Mouse (Mus musculus) neural tube, embryonic 11.5 days (tissue): ENCODE data around the gene Gas7. TPM values are rescaled to one million over a fixed set of nuclear protein-coding genes. Genes with fewer than 3 reads are reported as not detected.

ENCODE experiments used
- ATAC-seq: fragments of 200-750 bp; cut with Nextera tagmentation; 2 replicates; pipeline ENCODE4 v1.8.0; 2017; ENCODE audit warnings: moderate number of reproducible peaks, mild to moderate bottlenecking, moderate TSS enrichment, moderate library complexity; ENCODE audit not compliant: insufficient read depth, low FRiP score, low TSS enrichment
- DNase-seq: peaks from one replicate; pipeline ENCODE4 v3.0.0-alpha.2; 2015; ENCODE audit warnings: low spot score
- H3K27ac ChIP-seq: fragments of 300-500 bp; sonication (generic); 2 replicates; pipeline ENCODE4 v1.5.1; 2014; ENCODE audit warnings: low read depth, mild to moderate bottlenecking, low read length
- H3K27me3 ChIP-seq: fragments of 300-500 bp; sonication (generic); 2 replicates; pipeline ENCODE4 v1.6.1; 2014; ENCODE audit warnings: mild to moderate bottlenecking, low read length, mixed read lengths; ENCODE audit not compliant: control insufficient read depth, insufficient read depth
- H3K36me3 ChIP-seq: fragments of 300-500 bp; sonication (generic); 2 replicates; pipeline ENCODE4 v1.6.1; 2014; ENCODE audit warnings: mild to moderate bottlenecking, low read length, moderate library complexity, mixed read lengths; ENCODE audit not compliant: control insufficient read depth, insufficient read depth
- H3K4me1 ChIP-seq: fragments of 300-500 bp; sonication (generic); 2 replicates; pipeline ENCODE4 v1.6.1; 2014; ENCODE audit warnings: low read length, mixed read lengths; ENCODE audit not compliant: control insufficient read depth, insufficient read depth
- H3K4me2 ChIP-seq: fragments of 300-500 bp; sonication (generic); 2 replicates; pipeline ENCODE4 v1.6.1; 2014; ENCODE audit warnings: low read depth, mild to moderate bottlenecking, moderate library complexity
- H3K4me3 ChIP-seq: fragments of 300-500 bp; sonication (generic); 2 replicates; pipeline ENCODE4 v1.5.1; 2014; ENCODE audit warnings: low read depth, low read length
- H3K9ac ChIP-seq: fragments of 300-500 bp; sonication (generic); 2 replicates; pipeline ENCODE4 v1.6.1; 2014; ENCODE audit warnings: mild to moderate bottlenecking, low read length
- H3K9me3 ChIP-seq: fragments of 300-500 bp; sonication (generic); 2 replicates; pipeline ENCODE4 v1.6.1; 2016; ENCODE audit warnings: low read length; ENCODE audit not compliant: control insufficient read depth
- WGBS: fragments of 180-500 bp; shearing (Covaris S2); extraction: QIAGEN DNeasy Blood & Tissue Kit; methylation state at CpG from one replicate; pipeline ENCODE4 v1.1.7; 2014; 5-methylcytosine and 5-hydroxymethylcytosine counted together
- polyA plus RNA-seq: library from polyadenylated mRNA; unstranded; fragments of >200 nt; fragmentation: Nextera tagmentation; extraction: Ambion mirVana; gene quantifications from 2 replicates; pipeline ENCODE4 v1.2.1, GENCODE M21; 2014

The Gas7 gene
- polyA plus RNA-seq, 1 experiment from 2014 or later: 4.4 TPM

- H3K27ac ChIP-seq: no peak overlapping the region
- no peaks in the 10 kb centered on the region for H3K36me3 ChIP-seq
- no peak overlapping the region for H3K9ac ChIP-seq
- ATAC-seq (no peak), DNase-seq (no peak)
- H3K4me2 ChIP-seq: no peak overlapping the region
- peaks cover 5% of the 10 kb centered on the region; the same call in 1 of the 2 replicates for H3K4me1 ChIP-seq
- no peak overlapping the region for H3K4me3 ChIP-seq
- no peaks in the 10 kb centered on the region for H3K9me3 ChIP-seq
- no peaks in the 10 kb centered on the region for H3K27me3 ChIP-seq
- WGBS: 93% methylated on average over 6 of the region's 6 CpGs
Observed at GRCm38 (mm10) chr11:67554276-67554675, 99.0 kb downstream of the Gas7 start.

DNA sequence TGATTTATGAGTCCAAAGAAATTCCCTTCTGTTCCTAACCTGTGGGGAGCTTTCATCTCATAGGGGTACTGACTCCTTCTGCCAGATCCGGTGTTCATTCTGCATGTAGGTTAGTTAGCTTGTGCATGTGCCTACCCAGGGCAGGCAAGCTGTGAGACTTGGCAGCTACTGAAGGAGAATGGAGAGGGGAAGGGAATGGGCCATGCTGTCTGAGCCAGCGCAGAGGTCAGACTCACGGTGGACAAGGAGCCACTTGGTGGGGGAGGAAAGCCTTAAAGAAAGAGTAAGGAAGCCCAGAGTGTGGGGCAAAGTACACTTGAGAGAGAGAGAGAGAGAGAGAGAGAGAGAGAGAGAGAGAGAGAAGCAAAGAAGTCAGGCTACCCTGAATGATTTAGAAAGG, 101.1 kb downstream of the Gas7 start:
- no peaks in the 10 kb centered on the region for H3K36me3 ChIP-seq
- no peak for DNase-seq
- 74% methylated on average over 3 of the region's 3 CpGs for WGBS
- H3K27me3 ChIP-seq: no peaks in the 10 kb centered on the region
- peaks cover 5% of the 10 kb centered on the region; the same call in 1 of the 2 replicates for H3K4me1 ChIP-seq
- ATAC-seq: no peak
- no peak overlapping the region for H3K9ac ChIP-seq
- no peaks in the 10 kb centered on the region for H3K9me3 ChIP-seq
- H3K4me3 ChIP-seq: no peak overlapping the region
- H3K4me2 ChIP-seq: no peak overlapping the region
- no peak overlapping the region for H3K27ac ChIP-seq

GRCm38 (mm10) chr11:67558772-67559448, 103.7 kb downstream of the Gas7 start:
- DNase-seq: no peak
- 29% methylated on average over 9 of the region's 9 CpGs for WGBS
- H3K9me3 ChIP-seq: no peaks in the 10 kb centered on the region
- peaks cover 5% of the 10 kb centered on the region; the same call in 1 of the 2 replicates for H3K4me1 ChIP-seq
- no peak overlapping the region for H3K4me3 ChIP-seq
- no peak overlapping the region for H3K4me2 ChIP-seq
- no peaks in the 10 kb centered on the region for H3K27me3 ChIP-seq
- ATAC-seq: no peak
- no peaks in the 10 kb centered on the region for H3K36me3 ChIP-seq
- no peak overlapping the region for H3K9ac ChIP-seq
- no peak overlapping the region for H3K27ac ChIP-seq

- Histone ChIP-seq H3K27ac (no peak overlapping the region), H3K9me3 (no peaks in the 10 kb centered on the region), H3K9ac (no peak overlapping the region), H3K27me3 (no peaks in the 10 kb centered on the region), H3K36me3 (no peaks in the 10 kb centered on the region), H3K4me2 (no peak overlapping the region), H3K4me1 (peaks cover 5% of the 10 kb centered on the region; the same call in 1 of the 2 replicates), H3K4me3 (no peak overlapping the region)
- DNase-seq: no peak
- no peak for ATAC-seq
- 79% methylated on average over 5 of the region's 5 CpGs for WGBS
Observed at GRCm38 (mm10) chr11:67559522-67559921, 104.3 kb downstream of the Gas7 start.

DNA sequence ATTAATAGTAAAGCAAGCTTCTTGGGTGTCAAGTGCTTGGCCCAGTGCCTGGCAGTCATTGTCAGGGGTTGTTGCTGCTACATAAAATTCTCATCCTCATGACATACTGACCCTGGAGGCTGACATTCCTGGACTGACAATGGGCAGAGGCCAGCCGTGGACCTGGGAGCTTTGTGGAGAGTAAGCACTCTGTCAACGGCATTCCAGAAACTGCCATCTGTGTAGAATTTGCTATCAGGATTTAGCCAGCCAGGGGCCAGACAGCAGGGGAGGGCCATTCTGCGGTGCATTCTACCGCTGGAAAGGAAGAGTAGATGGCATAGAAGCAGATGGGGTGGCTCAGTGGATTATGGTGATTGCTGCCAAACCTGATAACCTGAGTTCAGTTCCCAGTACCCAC, 106.4 kb downstream of the Gas7 start:
- peaks cover 8% of the 10 kb centered on the region; the same call in 1 of the 2 replicates for H3K4me1 ChIP-seq
- no peaks in the 10 kb centered on the region for H3K9me3 ChIP-seq
- H3K4me3 ChIP-seq: no peak overlapping the region
- H3K27ac ChIP-seq: no peak overlapping the region
- no peaks in the 10 kb centered on the region for H3K36me3 ChIP-seq
- ATAC-seq (no peak), DNase-seq (no peak)
- H3K9ac ChIP-seq: no peak overlapping the region
- 68% methylated on average over 4 of the region's 4 CpGs for WGBS
- H3K4me2 ChIP-seq: no peak overlapping the region
- no peaks in the 10 kb centered on the region for H3K27me3 ChIP-seq

- DNase-seq: no peak
- 53% methylated on average over 5 of the region's 5 CpGs for WGBS
- H3K36me3 ChIP-seq: no peaks in the 10 kb centered on the region
- H3K4me1 ChIP-seq: peaks cover 8% of the 10 kb centered on the region; the same call in 1 of the 2 replicates
- no peak overlapping the region for H3K9ac ChIP-seq
- no peak for ATAC-seq
- no peaks in the 10 kb centered on the region for H3K9me3 ChIP-seq
- no peak overlapping the region for H3K4me3 ChIP-seq
- H3K4me2 ChIP-seq: no peak overlapping the region
- no peaks in the 10 kb centered on the region for H3K27me3 ChIP-seq
- no peak overlapping the region for H3K27ac ChIP-seq
Observed at GRCm38 (mm10) chr11:67563141-67563540, 107.9 kb downstream of the Gas7 start.

GRCm38 (mm10) chr11:67564003-67564637, 108.9 kb downstream of the Gas7 start:
- no peaks in the 10 kb centered on the region for H3K36me3 ChIP-seq
- no peak for DNase-seq
- H3K4me3 ChIP-seq: no peak overlapping the region
- H3K9ac ChIP-seq: no peak overlapping the region
- no peak for ATAC-seq
- H3K27ac ChIP-seq: no peak overlapping the region
- no peaks in the 10 kb centered on the region for H3K9me3 ChIP-seq
- 91% methylated on average over 8 of the region's 8 CpGs for WGBS
- H3K27me3 ChIP-seq: no peaks in the 10 kb centered on the region
- H3K4me1 ChIP-seq: peaks cover 3% of the 10 kb centered on the region; the same call in 1 of the 2 replicates
- no peak overlapping the region for H3K4me2 ChIP-seq

DNA sequence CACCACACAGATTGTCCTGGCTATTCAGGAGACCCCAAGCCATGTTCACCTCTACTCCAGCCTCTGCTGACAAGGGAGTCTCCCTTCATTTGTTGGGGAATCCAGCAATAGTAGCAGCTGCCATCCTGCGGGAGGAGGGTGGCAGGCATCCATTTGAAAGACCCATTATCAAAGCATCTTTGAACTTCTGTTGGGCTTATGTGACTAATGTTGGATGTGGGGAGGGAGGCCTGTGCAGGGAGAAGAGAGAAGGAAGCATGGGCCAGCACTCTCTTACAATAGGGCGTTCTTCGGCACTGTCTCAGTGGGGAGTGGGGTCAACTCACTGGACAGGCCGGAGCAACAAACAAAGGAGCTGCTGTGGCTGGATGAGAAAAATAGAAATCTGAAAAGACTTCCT, 110.3 kb downstream of the Gas7 start:
- Histone ChIP-seq H3K9ac (no peak overlapping the region), H3K9me3 (no peaks in the 10 kb centered on the region), H3K4me3 (no peak overlapping the region), H3K27ac (no peak overlapping the region), H3K4me1 (0 out of 2 replicates have a peak, but pooled peaks cover 3% of the 10 kb centered on the region), H3K4me2 (no peak overlapping the region), H3K36me3 (no peaks in the 10 kb centered on the region), H3K27me3 (no peaks in the 10 kb centered on the region)
- WGBS: 47% methylated on average over 4 of the region's 4 CpGs
- DNase-seq: no peak
- no peak for ATAC-seq

- H3K9ac ChIP-seq: no peak overlapping the region
- 85% methylated on average over 5 of the region's 5 CpGs for WGBS
- H3K4me3 ChIP-seq: no peak overlapping the region
- no peaks in the 10 kb centered on the region for H3K27me3 ChIP-seq
- no peak for DNase-seq
- no peak overlapping the region for H3K4me2 ChIP-seq
- H3K27ac ChIP-seq: no peak overlapping the region
- no peaks in the 10 kb centered on the region for H3K9me3 ChIP-seq
- H3K36me3 ChIP-seq: no peaks in the 10 kb centered on the region
- no peak for ATAC-seq
- H3K4me1 ChIP-seq: 0 out of 2 replicates have a peak, but pooled peaks cover 3% of the 10 kb centered on the region
Observed at GRCm38 (mm10) chr11:67566704-67567103, 111.5 kb downstream of the Gas7 start.
